Mouse (Mus musculus) spleen, postnatal 14 days (tissue): ENCODE measurements around the gene Pitx1.

Experiments used
- DNase-seq, 2 experiments: peaks; one replicate each; pipeline ENCODE4 v3.0.0; 2021 to 2022; ENCODE audit warnings: low spot score in 2 of 2

Gene Pitx1

GRCm38 (mm10) chr13:55830833-55831721, 4.9 kb downstream of the Pitx1 start:
- DNase-seq: no peak

GRCm38 (mm10) chr13:55830081-55830832, 5.7 kb downstream of the Pitx1 start:
- no peak for DNase-seq

GRCm38 (mm10) chr13:55829018-55829655, 6.9 kb downstream of the Pitx1 start:
- DNase-seq: no peak

GRCm38 (mm10) chr13:55828141-55829017, 7.6 kb downstream of the Pitx1 start:
- no peak for DNase-seq

GRCm38 (mm10) chr13:55827679-55828140, 8.3 kb downstream of the Pitx1 start:
- DNase-seq: no peak

GRCm38 (mm10) chr13:55826796-55827678, 9.0 kb downstream of the Pitx1 start:
- DNase-seq: no peak

DNA sequence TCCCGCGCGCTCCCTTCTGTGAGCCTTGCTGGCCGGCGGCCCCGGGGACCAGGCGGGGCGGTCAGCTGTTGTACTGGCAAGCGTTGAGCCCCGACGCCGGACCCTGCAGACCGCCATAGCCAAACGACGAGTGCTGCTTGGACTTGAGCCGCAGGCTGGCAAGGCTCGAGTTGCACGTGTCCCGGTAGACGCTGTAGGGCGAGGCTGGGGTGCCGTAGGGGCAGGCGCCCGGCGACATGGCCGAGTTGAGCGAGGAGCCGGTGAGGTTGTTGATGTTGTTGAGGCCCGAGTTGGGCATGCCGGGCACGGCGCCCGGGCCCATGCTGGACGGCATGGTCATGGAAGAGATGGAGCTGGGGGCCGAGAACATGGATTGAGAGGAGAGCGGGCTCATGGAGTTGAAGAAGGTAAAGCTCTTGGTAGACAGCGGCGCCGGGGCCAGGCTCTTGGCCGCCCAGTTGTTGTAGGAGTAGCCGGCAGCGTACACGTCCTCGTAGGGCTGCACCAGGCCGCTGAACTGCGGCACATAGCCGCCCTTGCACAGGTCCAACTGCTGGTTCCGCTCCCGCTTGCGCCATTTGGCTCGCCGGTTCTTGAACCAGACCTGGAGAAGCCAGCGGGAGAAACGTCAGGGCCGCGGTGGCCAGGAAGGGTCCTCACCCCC, 9.9 kb downstream of the Pitx1 start:
- DNase-seq: no peak

DNA sequence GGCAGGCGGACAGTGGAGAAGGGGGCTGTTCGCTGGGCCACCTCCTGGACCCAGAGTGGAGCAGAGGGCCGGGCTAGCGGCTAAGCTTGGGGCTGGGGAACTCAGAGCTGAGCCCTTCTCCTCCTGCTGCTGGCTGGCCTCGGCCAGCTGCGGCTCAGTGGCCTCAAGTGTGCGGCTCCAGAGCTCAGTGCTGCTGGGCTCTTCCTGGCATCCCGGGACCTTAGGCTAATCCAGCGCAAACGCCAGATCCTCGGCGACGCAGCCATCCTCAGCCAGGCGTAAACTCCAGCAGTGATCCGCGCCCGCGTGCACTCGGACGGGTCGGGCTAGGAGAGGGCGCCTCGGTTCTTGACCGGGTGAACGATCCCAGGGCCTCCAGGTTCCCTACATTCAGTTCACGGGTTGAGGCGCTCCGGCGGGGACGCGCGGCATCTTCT, 10.7 kb downstream of the Pitx1 start:
- DNase-seq: no peak

DNA sequence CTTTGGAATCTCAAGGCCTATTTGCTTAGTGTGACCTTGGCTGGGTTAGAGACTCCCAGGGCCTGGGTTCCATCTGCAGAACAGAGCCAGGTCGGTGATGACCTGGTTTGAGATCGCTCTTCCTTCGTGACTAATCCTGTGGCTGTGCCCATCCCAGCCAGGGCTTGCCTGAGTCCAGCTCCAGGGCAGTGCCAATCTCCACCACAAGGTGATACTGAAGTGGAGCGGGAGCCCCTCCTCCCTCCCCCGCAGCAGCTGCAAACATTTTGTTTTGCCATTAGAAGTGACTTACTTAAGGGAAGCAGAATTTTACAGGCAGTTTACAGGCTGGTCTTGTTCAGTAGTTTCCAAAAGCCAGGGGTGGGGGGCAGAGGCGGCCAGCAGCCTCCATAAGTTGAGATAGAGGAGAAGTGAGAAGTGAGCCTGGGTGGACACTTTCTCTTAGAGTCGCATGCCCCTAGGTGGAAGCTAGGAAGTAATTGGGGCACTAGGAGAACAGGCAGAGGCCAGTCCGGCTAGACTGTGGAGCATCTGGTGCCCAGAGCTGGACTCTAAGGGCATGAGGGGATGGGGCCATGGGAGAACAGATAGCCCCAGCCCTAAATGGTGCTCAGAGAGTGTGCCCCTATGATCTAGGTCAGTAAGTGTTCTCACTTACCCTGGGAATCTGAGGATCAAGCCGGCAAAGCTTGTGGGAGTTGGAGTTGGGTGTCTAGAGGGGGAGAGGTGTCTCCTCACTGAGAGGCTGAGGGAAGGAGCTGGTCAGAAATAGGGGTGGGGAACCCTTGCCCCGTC, 11.6 kb downstream of the Pitx1 start:
- no peak for DNase-seq

GRCm38 (mm10) chr13:55822499-55822898, 13.5 kb downstream of the Pitx1 start:
- DNase-seq: no peak

DNA sequence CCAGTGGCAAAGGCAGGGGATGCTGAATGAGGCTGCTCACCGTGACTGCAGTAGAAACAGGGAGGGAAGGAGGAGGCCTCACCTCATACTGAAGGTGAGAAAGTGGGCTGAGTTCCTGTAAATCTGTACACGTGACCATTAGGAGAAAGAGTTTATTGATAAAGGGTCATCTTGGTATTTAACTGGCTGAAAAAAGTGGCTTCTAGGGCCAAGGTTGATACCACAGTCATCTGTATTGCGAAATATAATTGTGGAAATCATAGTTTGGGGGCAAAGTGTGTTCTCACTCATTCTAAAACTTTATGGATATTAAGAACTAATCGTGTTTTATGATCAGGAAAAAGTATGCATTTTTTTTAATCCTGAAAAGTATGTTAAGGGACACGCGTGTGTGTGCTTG, 21.2 kb downstream of the Pitx1 start:
- DNase-seq: no peak

DNA sequence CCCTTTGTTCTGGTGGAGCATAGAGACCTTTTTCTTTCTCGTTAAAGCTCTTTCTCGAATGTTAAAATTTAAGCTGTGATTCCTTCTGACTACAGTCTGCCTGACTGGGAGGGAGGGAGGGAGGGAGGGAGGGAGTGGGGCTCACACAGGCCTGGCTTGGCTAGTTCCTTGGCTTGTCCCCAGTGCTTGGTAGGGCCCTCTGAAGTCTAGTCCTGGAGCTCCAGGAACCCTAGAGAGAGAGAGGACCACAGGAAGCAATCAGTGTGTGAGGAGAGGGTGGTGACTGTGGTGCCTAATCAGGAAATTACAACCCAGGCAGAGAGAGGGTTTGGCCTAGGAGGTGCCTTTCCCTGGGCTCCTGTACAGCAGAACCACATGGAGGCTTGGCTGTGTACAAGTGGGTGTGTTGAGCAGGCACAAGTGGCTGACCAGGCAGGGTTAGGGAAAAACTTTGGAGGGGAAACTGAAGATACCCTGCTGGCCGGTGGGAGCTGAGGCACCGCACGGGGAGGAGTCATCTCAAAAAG, 22.4 kb downstream of the Pitx1 start:
- no peak for DNase-seq

DNA sequence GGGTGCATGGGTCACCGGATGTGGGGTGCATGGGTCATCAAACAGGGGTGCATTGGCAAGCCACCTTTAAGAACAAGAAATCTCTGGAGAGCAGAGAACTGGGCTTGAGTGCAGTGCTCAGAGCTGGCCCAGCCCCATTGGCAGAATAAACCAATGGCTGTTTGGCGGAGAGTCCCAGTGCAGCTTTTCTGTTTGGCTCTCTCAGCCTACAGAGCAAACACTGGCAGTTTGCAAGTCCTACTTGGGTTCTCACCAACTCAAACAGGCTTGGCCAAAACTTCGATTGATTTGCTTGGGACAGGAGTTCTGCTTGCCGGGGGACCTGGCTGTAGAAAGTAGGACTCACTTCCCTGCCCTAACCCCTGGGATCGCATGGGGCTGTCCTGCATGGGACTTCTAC, 25.0 kb downstream of the Pitx1 start:
- no peak for DNase-seq

GRCm38 (mm10) chr13:55809707-55810106, 26.3 kb downstream of the Pitx1 start:
- no peak for DNase-seq

DNA sequence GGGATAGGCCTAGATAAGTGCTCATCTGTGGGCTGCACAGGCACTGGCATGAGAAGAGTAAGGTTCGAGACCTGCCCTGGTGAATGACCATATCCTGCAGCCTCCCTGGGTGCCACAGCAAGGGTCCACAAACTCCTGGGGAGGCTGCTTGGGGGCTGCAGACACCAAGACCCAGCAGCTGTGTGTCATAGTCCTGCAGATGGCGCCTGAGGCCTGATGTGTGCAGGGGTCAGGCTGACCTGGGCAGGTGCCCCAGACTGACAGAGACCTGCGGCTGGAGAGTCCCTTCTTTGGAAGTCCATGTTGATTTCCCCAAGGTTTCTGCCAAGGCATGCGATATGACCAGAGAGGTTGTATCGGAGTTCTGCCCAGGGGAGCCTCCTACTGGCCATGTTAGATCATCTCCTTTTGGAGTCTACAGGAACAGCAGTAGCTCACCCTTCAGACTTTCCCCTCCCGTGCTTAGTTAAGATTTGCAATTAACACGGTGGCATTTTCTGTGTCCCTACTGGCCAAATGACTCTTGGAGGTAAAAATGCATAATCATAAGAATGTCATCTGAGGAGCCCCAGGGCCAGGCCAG, 26.9 kb downstream of the Pitx1 start:
- no peak for DNase-seq

DNA sequence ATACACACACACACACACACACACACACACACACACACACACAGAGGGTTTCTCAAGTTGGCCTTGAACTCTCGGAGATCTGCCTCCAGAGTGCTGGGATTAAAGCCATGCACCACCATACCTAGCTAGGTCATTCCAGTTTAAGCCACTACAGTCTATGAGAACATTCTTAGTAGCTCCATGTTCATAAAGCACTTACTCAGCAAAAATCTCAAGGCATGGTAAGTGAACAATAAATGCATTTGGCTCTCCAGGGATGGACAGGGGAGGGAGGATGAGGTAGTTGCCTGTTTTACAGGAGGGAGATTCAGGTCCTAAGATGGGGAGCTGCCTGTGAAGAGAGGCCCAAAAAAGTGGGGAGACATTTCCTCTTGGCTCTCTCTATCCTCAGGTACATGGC, 32.0 kb downstream of the Pitx1 start:
- no peak for DNase-seq

- DNase-seq: no peak
These were observed 34.7 kb downstream of the Pitx1 start for GRCm38 (mm10) chr13:55801246-55801645.

DNA sequence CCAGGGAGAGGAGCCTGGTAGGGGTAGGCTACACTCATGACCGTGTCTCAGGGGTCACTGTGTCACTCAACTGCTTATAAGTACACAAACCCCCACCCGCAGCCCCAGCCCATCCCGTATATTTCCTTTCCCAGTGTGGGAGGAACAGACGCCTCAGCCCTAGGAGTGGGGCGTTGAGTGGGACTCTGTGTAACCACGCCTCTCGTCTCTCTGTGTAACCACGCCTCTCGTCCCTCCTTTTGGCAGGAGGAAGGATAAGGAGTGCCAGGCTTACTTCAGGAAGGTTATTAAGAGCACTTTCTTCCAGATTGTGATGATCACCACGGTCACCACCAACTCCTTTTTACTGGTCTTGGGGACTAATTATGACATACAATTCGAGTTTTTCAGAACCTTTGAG, 49.9 kb downstream of the Pitx1 start:
- DNase-seq: no peak
